Mouse (Mus musculus) lung, embryonic 14.5 days (tissue): ENCODE data around the gene Ankrd55. TPM values are rescaled to one million over a fixed set of nuclear protein-coding genes. Genes with fewer than 3 reads are reported as not detected.

Experiments used
- ATAC-seq: fragments of 200-750 bp; cut with Nextera tagmentation; 2 replicates; pipeline ENCODE4 v1.8.0; 2017; ENCODE audit warnings: mild to moderate bottlenecking, moderate TSS enrichment, moderate library complexity; ENCODE audit not compliant: insufficient read depth
- DNase-seq: peaks from one replicate; pipeline ENCODE4 v3.0.0-alpha.2; 2015
- H3K27ac ChIP-seq: fragments of 300-500 bp; sonication (generic); 2 replicates; pipeline ENCODE4 v1.5.1; 2014; ENCODE audit warnings: low read depth, mild to moderate bottlenecking, moderate library complexity
- H3K27me3 ChIP-seq: fragments of 300-500 bp; sonication (generic); 2 replicates; pipeline ENCODE4 v1.6.1; 2014; ENCODE audit warnings: low read length, control low read depth; ENCODE audit not compliant: insufficient read depth
- H3K36me3 ChIP-seq: fragments of 300-500 bp; sonication (generic); 2 replicates; pipeline ENCODE4 v1.6.1; 2014; ENCODE audit warnings: control low read depth; ENCODE audit not compliant: insufficient read depth
- H3K4me1 ChIP-seq: fragments of 300-500 bp; sonication (generic); 2 replicates; pipeline ENCODE4 v1.6.1; 2014; ENCODE audit warnings: antibody characterized with exemption, control low read depth; ENCODE audit not compliant: insufficient read depth
- H3K4me2 ChIP-seq: fragments of 300-500 bp; sonication (generic); 2 replicates; pipeline ENCODE4 v1.6.1; 2014; ENCODE audit warnings: mild to moderate bottlenecking
- H3K4me3 ChIP-seq: fragments of 300-500 bp; sonication (generic); 2 replicates; pipeline ENCODE4 v1.5.1; 2014; ENCODE audit warnings: low read depth, low read length
- H3K9ac ChIP-seq: fragments of 300-500 bp; sonication (generic); 2 replicates; pipeline ENCODE4 v1.6.1; 2014
- H3K9me3 ChIP-seq: fragments of 300-500 bp; sonication (generic); 2 replicates; pipeline ENCODE4 v1.6.1; 2016; ENCODE audit warnings: low read depth, low read length, control low read depth
- CTCF ChIP-seq: IDR thresholded peaks from 2 replicates; pipeline ENCODE4 v1.5.1; 2016; ENCODE audit warnings: antibody characterized with exemption, low read depth
- WGBS: fragments of 180-500 bp; shearing (Covaris S2); extraction: QIAGEN DNeasy Blood & Tissue Kit; methylation state at CpG from one replicate; pipeline ENCODE4 v1.1.7; 2014; 5-methylcytosine and 5-hydroxymethylcytosine counted together
- polyA plus RNA-seq: library from polyadenylated mRNA; unstranded; fragments of >200 nt; fragmentation: Nextera tagmentation; extraction: Ambion mirVana; gene quantifications from 2 replicates; pipeline ENCODE4 v1.2.1, GENCODE M21; 2014

Ankrd55 gene
- polyA plus RNA-seq, 1 experiment from 2014 or later = 0.18 TPM

- Histone ChIP-seq H3K9me3 (no peaks in the 10 kb centered on the region), H3K27me3 (no peaks in the 10 kb centered on the region), H3K4me1 (peaks cover 12% of the 10 kb centered on the region), H3K36me3 (no peaks in the 10 kb centered on the region), H3K4me2 (no peak overlapping the region), H3K27ac (no peak overlapping the region), H3K4me3 (no peak overlapping the region), H3K9ac (no peak overlapping the region)
- 85% methylated on average over 9 of the region's 9 CpGs for WGBS
- ATAC-seq (no peak), DNase-seq (no peak)
- no peak for TF ChIP-seq CTCF
Observed at GRCm38 (mm10) chr13:112385040-112385439, 96.8 kb downstream of the Ankrd55 start.

- Histone ChIP-seq H3K4me1 (peaks cover 12% of the 10 kb centered on the region), H3K4me3 (no peak overlapping the region), H3K27ac (no peak overlapping the region), H3K9ac (no peak overlapping the region), H3K9me3 (no peaks in the 10 kb centered on the region), H3K36me3 (no peaks in the 10 kb centered on the region), H3K27me3 (no peaks in the 10 kb centered on the region), H3K4me2 (no peak overlapping the region)
- TF ChIP-seq CTCF = no peak
- ATAC-seq (no peak), DNase-seq (no peak)
- 46% methylated on average over 2 of the region's 2 CpGs for WGBS
Observed at GRCm38 (mm10) chr13:112386494-112387075, 98.3 kb downstream of the Ankrd55 start.

GRCm38 (mm10) chr13:112387279-112387678 lies 99.0 kb downstream of the Ankrd55 start:
- no peak overlapping the region for H3K27ac ChIP-seq
- no peak for ATAC-seq
- 88% methylated on average over 5 of the region's 5 CpGs for WGBS
- no peak overlapping the region for H3K4me3 ChIP-seq
- no peak overlapping the region for H3K4me2 ChIP-seq
- no peaks in the 10 kb centered on the region for H3K36me3 ChIP-seq
- H3K9ac ChIP-seq = no peak overlapping the region
- H3K9me3 ChIP-seq = no peaks in the 10 kb centered on the region
- H3K27me3 ChIP-seq = no peaks in the 10 kb centered on the region
- TF ChIP-seq CTCF = no peak
- DNase-seq = no peak
- peaks cover 12% of the 10 kb centered on the region for H3K4me1 ChIP-seq

GRCm38 (mm10) chr13:112388176-112388575 lies 99.9 kb downstream of the Ankrd55 start:
- Histone ChIP-seq H3K4me1 (peaks cover 6% of the 10 kb centered on the region), H3K27me3 (no peaks in the 10 kb centered on the region), H3K4me2 (no peak overlapping the region), H3K27ac (no peak overlapping the region), H3K4me3 (no peak overlapping the region), H3K9ac (no peak overlapping the region), H3K9me3 (no peaks in the 10 kb centered on the region), H3K36me3 (no peaks in the 10 kb centered on the region)
- no peak for TF ChIP-seq CTCF
- 61% methylated on average over 3 of the region's 3 CpGs for WGBS
- ATAC-seq (no peak), DNase-seq (no peak)

GRCm38 (mm10) chr13:112390206-112390605 lies 102.0 kb downstream of the Ankrd55 start:
- DNase-seq = no peak
- Histone ChIP-seq H3K9ac (no peak overlapping the region), H3K4me2 (no peak overlapping the region), H3K36me3 (no peaks in the 10 kb centered on the region), H3K9me3 (no peaks in the 10 kb centered on the region), H3K4me1 (no peaks in the 10 kb centered on the region), H3K27me3 (no peaks in the 10 kb centered on the region), H3K4me3 (no peak overlapping the region), H3K27ac (no peak overlapping the region)
- no peak for TF ChIP-seq CTCF
- no peak for ATAC-seq
- WGBS = 94% methylated on average over 1 of the region's 1 CpGs

GRCm38 (mm10) chr13:112391354-112391753 lies 103.1 kb downstream of the Ankrd55 start:
- ATAC-seq = no peak
- no peak overlapping the region for H3K4me2 ChIP-seq
- no peak overlapping the region for H3K27ac ChIP-seq
- H3K4me3 ChIP-seq = no peak overlapping the region
- no peak for DNase-seq
- 66% methylated on average over 3 of the region's 3 CpGs for WGBS
- no peak overlapping the region for H3K9ac ChIP-seq
- H3K27me3 ChIP-seq = no peaks in the 10 kb centered on the region
- no peaks in the 10 kb centered on the region for H3K36me3 ChIP-seq
- TF ChIP-seq CTCF = no peak
- H3K9me3 ChIP-seq = no peaks in the 10 kb centered on the region
- no peaks in the 10 kb centered on the region for H3K4me1 ChIP-seq

GRCm38 (mm10) chr13:112393356-112393755 lies 105.1 kb downstream of the Ankrd55 start:
- WGBS = 83% methylated on average over 2 of the region's 2 CpGs
- DNase-seq (no peak), ATAC-seq (no peak)
- H3K9me3 ChIP-seq = no peaks in the 10 kb centered on the region
- H3K27me3 ChIP-seq = no peaks in the 10 kb centered on the region
- H3K4me1 ChIP-seq = no peaks in the 10 kb centered on the region
- no peak for TF ChIP-seq CTCF
- H3K4me3 ChIP-seq = no peak overlapping the region
- H3K4me2 ChIP-seq = no peak overlapping the region
- no peak overlapping the region for H3K27ac ChIP-seq
- H3K36me3 ChIP-seq = no peaks in the 10 kb centered on the region
- no peak overlapping the region for H3K9ac ChIP-seq

- no peak overlapping the region for H3K9ac ChIP-seq
- no peaks in the 10 kb centered on the region for H3K36me3 ChIP-seq
- H3K4me2 ChIP-seq = no peak overlapping the region
- H3K27me3 ChIP-seq = no peaks in the 10 kb centered on the region
- no peak overlapping the region for H3K4me3 ChIP-seq
- ATAC-seq = no peak
- DNase-seq = no peak
- H3K27ac ChIP-seq = no peak overlapping the region
- no peak for TF ChIP-seq CTCF
- H3K4me1 ChIP-seq = no peaks in the 10 kb centered on the region
- WGBS = 55% methylated on average over 9 of the region's 9 CpGs
- no peaks in the 10 kb centered on the region for H3K9me3 ChIP-seq
Observed at GRCm38 (mm10) chr13:112394271-112394670, 106.0 kb downstream of the Ankrd55 start.
